Mouse (Mus musculus) activated CD4-positive, CD25-positive, alpha-beta regulatory T cell, adult 9 weeks (primary cell): Measurements from ENCODE around the gene Taar8b. TPM values are rescaled to one million over a fixed set of nuclear protein-coding genes. Genes with fewer than 3 reads are reported as not detected.

Source experiments
- polyA plus RNA-seq: library from polyadenylated mRNA; unstranded; fragments of 100-300 nt; shearing (Covaris generic); gene quantifications from one replicate; pipeline ENCODE4 v1.2.1, GENCODE M21; 2017

The Taar8b gene
- not detected for polyA plus RNA-seq

GRCm38 (mm10) chr10:24092194-24092593 lies at the start of gene Taar8b:
Gene Taar8b (minus strand): TSS chr10:24092294.

GRCm38 (mm10) chr10:24109434-24109833 lies 17.3 kb upstream of the Taar8b start, which contains the start of gene Taar9:
Gene Taar9 (minus strand): TSS chr10:24109534.

DNA sequence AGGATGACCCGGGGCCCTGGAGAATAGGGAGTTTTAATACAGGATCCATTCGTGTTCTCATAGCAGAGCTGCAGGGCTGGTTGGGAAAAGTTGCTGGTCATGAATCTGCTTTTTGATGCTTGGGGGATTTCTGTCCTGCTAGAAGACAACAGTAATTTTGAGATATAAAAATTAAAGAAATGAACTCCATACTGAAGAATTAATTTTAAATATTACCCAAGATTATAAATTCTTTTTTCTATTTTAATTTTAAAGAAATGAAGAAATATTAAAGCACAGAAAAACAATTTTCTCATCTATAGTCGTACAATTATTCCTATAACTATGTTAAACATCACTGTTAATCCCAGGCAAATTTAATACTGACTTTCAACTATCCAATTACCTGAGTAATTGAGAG lies 9.7 kb upstream of the Taar8b start, which contains the start of gene Taar8c:
Taar8c (minus strand) TSS at position 101 of the 400 bp plus-strand sequence.

GRCm38 (mm10) chr10:24076200-24076599 lies 15.9 kb downstream of the Taar8b start, which contains the start of gene Taar8a:
Gene Taar8a (plus strand): TSS chr10:24076500.

GRCm38 (mm10) chr10:24049210-24049609 lies 42.9 kb downstream of the Taar8b start, which contains the start of gene Taar7f:
Gene Taar7f (plus strand): TSS chr10:24049510.

Other genes starting within 250 kb of the Taar8b start
- 0.15 TPM for gene Vnn3, start 240.8 kb downstream of the Taar8b start, polyA plus RNA-seq
- not detected for gene Vnn1, start 197.6 kb downstream of the Taar8b start, polyA plus RNA-seq
- not detected for gene Taar1, start 171.9 kb downstream of the Taar8b start, polyA plus RNA-seq
- not detected for gene Taar2, start 153.7 kb downstream of the Taar8b start, polyA plus RNA-seq
- not detected for gene Taar3, start 142.7 kb downstream of the Taar8b start, polyA plus RNA-seq
- gene Taar4, start 131.8 kb downstream of the Taar8b start, polyA plus RNA-seq: not detected
- gene Taar5, start 121.6 kb downstream of the Taar8b start, polyA plus RNA-seq: not detected
- not detected for gene Taar6, start 106.6 kb downstream of the Taar8b start, polyA plus RNA-seq
- not detected for gene Taar7a, start 98.8 kb downstream of the Taar8b start, polyA plus RNA-seq
- gene Taar7b, start 92.4 kb downstream of the Taar8b start, polyA plus RNA-seq: not detected
- gene Taar7d, start 65.1 kb downstream of the Taar8b start, polyA plus RNA-seq: not detected
- gene Taar7e, start 54.7 kb downstream of the Taar8b start, polyA plus RNA-seq: not detected
- not detected for gene Taar7f, start 42.8 kb downstream of the Taar8b start, polyA plus RNA-seq
- gene Taar8a, start 15.8 kb downstream of the Taar8b start, polyA plus RNA-seq: not detected
- not detected for gene Taar8c, start 9.6 kb upstream of the Taar8b start, polyA plus RNA-seq
- not detected for gene Taar9, start 17.2 kb upstream of the Taar8b start, polyA plus RNA-seq
- 45.4 TPM for gene Stx7, start 57.0 kb upstream of the Taar8b start, polyA plus RNA-seq
- not detected for gene Moxd1, start 131.2 kb upstream of the Taar8b start, polyA plus RNA-seq